Mouse (Mus musculus) erythroblast, embryonic 14.5 days (primary cell): Measurements from ENCODE around the gene Plpp3.

Experiments used
- GATA1 ChIP-seq: IDR thresholded peaks from 2 replicates; pipeline ENCODE4 v1.6.1; 2012; ENCODE audit warnings: low read length, inconsistent platforms, mixed read lengths
- TAL1 ChIP-seq: IDR thresholded peaks from 3 replicates; pipeline ENCODE4 v1.6.1; 2012; ENCODE audit warnings: low read length, inconsistent platforms, mixed read lengths

DNA sequence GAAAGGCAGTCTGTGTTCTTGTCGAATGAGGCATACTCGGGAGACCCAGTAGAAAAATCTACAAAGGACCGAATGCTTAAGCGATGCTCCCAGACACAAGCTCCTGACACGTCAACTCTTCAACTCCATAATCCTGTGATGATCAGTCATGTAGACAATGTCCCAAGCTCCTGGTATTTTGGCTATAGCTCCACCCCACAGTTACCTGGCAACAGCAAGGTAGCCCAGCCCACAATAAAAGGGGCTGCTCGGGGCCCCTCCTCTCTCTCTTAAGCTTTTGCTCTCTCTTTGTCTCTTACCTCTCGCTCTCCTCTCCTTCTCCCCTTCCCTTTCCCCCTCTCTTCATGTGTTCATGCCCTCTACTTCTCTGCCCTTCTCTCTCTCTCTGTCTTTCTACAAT lies 83.1 kb downstream of the Plpp3 start:
- TF ChIP-seq GATA1 (no peak), TAL1 (no peak)
